Mouse (Mus musculus): ENCODE results near the gene Ddx58. TPM values are rescaled to one million over a fixed set of nuclear protein-coding genes. Genes with fewer than 3 reads are reported as not detected.

Gene Ddx58
- polyA plus RNA-seq, 1 experiment: 19.9 TPM

DNA sequence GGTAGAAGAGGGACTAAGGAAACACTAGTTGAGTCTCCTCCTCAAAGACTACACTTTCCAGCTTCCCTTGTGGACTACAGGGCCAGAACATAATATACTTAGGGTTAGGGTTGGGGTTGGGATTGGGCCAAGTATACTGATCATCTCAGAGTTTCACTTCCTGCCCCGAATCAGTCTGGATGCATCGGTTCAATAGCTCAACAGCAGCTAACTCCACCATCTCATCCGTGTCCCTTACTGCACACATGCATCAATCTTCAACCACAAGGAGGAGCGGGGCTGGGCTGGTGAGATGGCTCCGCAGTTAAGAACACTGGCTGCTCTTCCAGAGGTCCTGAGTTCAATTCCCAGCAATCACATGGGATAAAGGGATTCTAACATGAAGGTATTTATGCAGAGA is 11.4 kb upstream of the Ddx58 start:
- H3K36me3 ChIP-seq (ENCODE audit: control insufficient read depth, insufficient read depth, low read length): 0 out of 2 replicates have a peak, but pooled peaks cover 3% of the 10 kb centered on the region
- H3K27me3 ChIP-seq (ENCODE audit: control insufficient read depth, insufficient read depth, low read length): no peaks in the 10 kb centered on the region
- WGBS: 78% methylated on average over 5 of the region's 5 CpGs
- H3K4me3 ChIP-seq (ENCODE audit: low read depth, low read length): no peak overlapping the region
- H3K4me1 ChIP-seq (ENCODE audit: control insufficient read depth, insufficient read depth, insufficient read length, low read length): no peaks in the 10 kb centered on the region
- no peak overlapping the region for H3K27ac ChIP-seq (ENCODE audit: insufficient read depth, low read depth, low read length)
- TF ChIP-seq POLR2A (IDR thresholded peaks at IDR 0.05; ENCODE audit: low read depth, low read length) (no peak), CTCF (IDR thresholded peaks at IDR 0.05; ENCODE audit: extremely low read depth, insufficient read length, insufficient replicate concordance, low read depth, low read length) (no peak)

- H3K36me3 ChIP-seq (ENCODE audit: control insufficient read depth, insufficient read depth, low read length): no peaks in the 10 kb centered on the region
- H3K4me3 ChIP-seq (ENCODE audit: low read depth, low read length): no peak overlapping the region
- peaks cover 5% of the 10 kb centered on the region; the same call in 1 of the 2 replicates for H3K4me1 ChIP-seq (ENCODE audit: control insufficient read depth, insufficient read depth, insufficient read length, low read length)
- no peak overlapping the region for H3K27ac ChIP-seq (ENCODE audit: insufficient read depth, low read depth, low read length)
- no peaks in the 10 kb centered on the region for H3K27me3 ChIP-seq (ENCODE audit: control insufficient read depth, insufficient read depth, low read length)
- WGBS: 84% methylated on average over 8 of the region's 8 CpGs
- TF ChIP-seq POLR2A (IDR thresholded peaks at IDR 0.05; ENCODE audit: low read depth, low read length) (no peak), CTCF (IDR thresholded peaks at IDR 0.05; ENCODE audit: extremely low read depth, insufficient read length, insufficient replicate concordance, low read depth, low read length) (no peak)
Measured at GRCm38 (mm10) chr4:40244035-40244434, 4.4 kb upstream of the Ddx58 start.

DNA sequence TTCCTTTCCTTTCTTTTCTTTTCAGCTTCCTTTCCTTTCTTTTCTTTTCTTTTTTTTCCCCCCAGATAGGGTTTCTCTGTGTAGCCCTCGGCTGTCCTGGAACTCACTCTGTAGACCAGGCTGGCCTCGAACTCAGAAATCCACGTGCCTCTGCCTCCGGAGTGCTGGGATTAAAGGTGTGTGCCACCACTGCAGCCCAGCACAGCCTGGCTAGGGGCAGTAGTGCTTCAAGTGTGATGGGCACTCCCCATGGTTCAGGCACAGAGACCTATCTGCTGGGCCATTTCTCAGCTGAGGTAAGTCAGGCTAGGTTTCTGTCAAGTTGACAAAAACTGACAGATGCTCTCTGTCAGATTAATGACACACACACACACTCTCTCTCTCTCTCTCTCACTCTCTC is 3.4 kb upstream of the Ddx58 start:
- WGBS: 87% methylated on average over 4 of the region's 4 CpGs

GRCm38 (mm10) chr4:40241928-40242327 is 2.3 kb upstream of the Ddx58 start:
- TF ChIP-seq CTCF (IDR thresholded peaks at IDR 0.05; ENCODE audit: extremely low read depth, insufficient read length, insufficient replicate concordance, low read depth, low read length) (no peak), POLR2A (IDR thresholded peaks at IDR 0.05; ENCODE audit: low read depth, low read length) (no peak)
- WGBS: 58% methylated on average over 6 of the region's 6 CpGs

More for the DNA sequence above, 3.4 kb upstream of the Ddx58 start:
- no peaks in the 10 kb centered on the region for H3K36me3 ChIP-seq (ENCODE audit: control insufficient read depth, insufficient read depth, low read length)
- peaks cover 5% of the 10 kb centered on the region; the same call in 1 of the 2 replicates for H3K4me1 ChIP-seq (ENCODE audit: control insufficient read depth, insufficient read depth, insufficient read length, low read length)
- H3K4me3 ChIP-seq (ENCODE audit: low read depth, low read length): no peak overlapping the region
- TF ChIP-seq POLR2A (IDR thresholded peaks at IDR 0.05; ENCODE audit: low read depth, low read length) (no peak), CTCF (IDR thresholded peaks at IDR 0.05; ENCODE audit: extremely low read depth, insufficient read length, insufficient replicate concordance, low read depth, low read length) (no peak)
- H3K27ac ChIP-seq (ENCODE audit: insufficient read depth, low read depth, low read length): no peak overlapping the region
- no peaks in the 10 kb centered on the region for H3K27me3 ChIP-seq (ENCODE audit: control insufficient read depth, insufficient read depth, low read length)

DNA sequence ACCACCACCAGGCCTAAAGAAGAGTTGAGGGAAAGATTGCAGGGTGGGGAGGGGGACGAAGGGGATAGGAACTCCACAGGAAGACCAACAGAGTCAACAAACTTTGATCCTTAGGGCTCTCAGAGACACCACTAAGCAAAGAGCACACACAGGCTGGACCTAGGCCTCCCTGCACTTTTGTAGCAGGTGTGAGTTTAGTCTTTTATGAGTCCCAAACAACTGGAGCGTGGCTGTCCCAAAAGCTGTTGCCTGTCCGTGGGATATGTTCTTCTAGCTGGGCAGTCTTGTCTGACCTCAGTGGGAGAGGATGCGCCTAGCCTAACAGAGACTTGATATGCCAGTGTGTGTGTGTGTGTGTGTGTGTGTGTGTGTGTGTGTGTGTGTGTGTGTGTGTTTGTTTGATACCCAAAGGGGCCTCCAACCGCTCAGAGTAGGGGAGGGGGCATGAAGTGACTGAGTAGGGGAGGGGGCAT is 680 bp upstream of the Ddx58 start:
- peak overlapping the region; percentile 57; the same call in 1 of the 2 replicates for H3K27ac ChIP-seq (ENCODE audit: insufficient read depth, low read depth, low read length)
- H3K36me3 ChIP-seq (ENCODE audit: control insufficient read depth, insufficient read depth, low read length): peaks cover 3% of the 10 kb centered on the region
- TF ChIP-seq POLR2A (IDR thresholded peaks at IDR 0.05; ENCODE audit: low read depth, low read length) (no peak), CTCF (IDR thresholded peaks at IDR 0.05; ENCODE audit: extremely low read depth, insufficient read length, insufficient replicate concordance, low read depth, low read length) (no peak)
- WGBS: 36% methylated on average over 5 of the region's 5 CpGs
- no peaks in the 10 kb centered on the region for H3K27me3 ChIP-seq (ENCODE audit: control insufficient read depth, insufficient read depth, low read length)
- peaks cover 5% of the 10 kb centered on the region; the same call in 1 of the 2 replicates for H3K4me1 ChIP-seq (ENCODE audit: control insufficient read depth, insufficient read depth, insufficient read length, low read length)
- H3K4me3 ChIP-seq (ENCODE audit: low read depth, low read length): peak overlapping the region; percentile 78

More at GRCm38 (mm10) chr4:40241928-40242327, 2.3 kb upstream of the Ddx58 start:
- peaks cover 5% of the 10 kb centered on the region; the same call in 1 of the 2 replicates for H3K4me1 ChIP-seq (ENCODE audit: control insufficient read depth, insufficient read depth, insufficient read length, low read length)
- H3K4me3 ChIP-seq (ENCODE audit: low read depth, low read length): no peak overlapping the region
- H3K27ac ChIP-seq (ENCODE audit: insufficient read depth, low read depth, low read length): no peak overlapping the region
- H3K27me3 ChIP-seq (ENCODE audit: control insufficient read depth, insufficient read depth, low read length): no peaks in the 10 kb centered on the region
- peaks cover 2% of the 10 kb centered on the region; the same call in 1 of the 2 replicates for H3K36me3 ChIP-seq (ENCODE audit: control insufficient read depth, insufficient read depth, low read length)

DNA sequence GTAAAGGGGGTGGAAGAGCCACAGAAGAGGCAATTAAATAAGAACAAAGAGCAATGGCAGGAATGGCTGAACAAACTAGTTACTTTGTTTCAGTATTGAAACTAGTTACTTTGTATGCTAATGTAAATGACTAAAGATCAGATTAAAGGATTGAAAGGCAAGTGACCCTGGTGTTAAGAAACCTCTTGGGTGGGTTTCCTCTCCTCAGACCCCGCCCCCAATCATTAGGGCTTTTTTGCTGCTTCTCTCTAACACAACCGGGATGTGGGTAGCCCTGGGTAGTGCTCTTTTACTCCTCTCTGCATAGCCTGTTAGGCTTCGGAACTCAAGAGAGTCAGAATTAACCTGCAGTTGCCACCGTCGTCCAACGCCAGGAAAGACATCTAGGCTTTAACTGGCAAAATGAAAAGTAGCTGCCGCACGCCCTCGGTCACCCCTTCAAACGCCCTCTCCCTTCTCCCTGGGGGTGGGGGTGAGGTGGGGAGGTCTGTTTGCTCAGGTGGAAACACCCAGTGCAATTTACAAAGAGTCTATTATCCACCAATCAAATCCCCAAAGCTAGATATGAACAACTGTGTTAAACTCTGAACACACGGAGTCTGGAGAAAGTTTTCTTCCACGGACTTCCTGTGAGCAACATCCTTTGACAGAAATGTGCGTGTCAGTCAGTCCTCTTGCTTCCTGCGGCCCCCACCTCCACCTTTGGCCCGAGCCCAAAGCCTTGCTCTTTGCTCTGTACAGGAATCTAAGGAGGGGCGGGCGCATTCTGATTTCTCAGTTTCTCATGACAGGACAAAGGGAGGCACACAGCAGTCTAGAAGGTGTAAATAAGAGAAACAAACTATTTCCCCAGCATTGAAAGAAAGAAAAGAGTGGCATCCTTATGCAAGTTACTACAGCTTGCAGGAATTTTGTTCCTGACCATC is 882 bp downstream of the Ddx58 start:
- Histone ChIP-seq H3K27ac (ENCODE audit: insufficient read depth, low read depth, low read length) (peak overlapping the region; percentile 85), H3K27me3 (ENCODE audit: control insufficient read depth, insufficient read depth, low read length) (no peaks in the 10 kb centered on the region), H3K4me3 (ENCODE audit: low read depth, low read length) (peak overlapping the region; percentile 78), H3K4me1 (ENCODE audit: control insufficient read depth, insufficient read depth, insufficient read length, low read length) (peaks cover 5% of the 10 kb centered on the region; the same call in 1 of the 2 replicates), H3K36me3 (ENCODE audit: control insufficient read depth, insufficient read depth, low read length) (peaks cover 15% of the 10 kb centered on the region)
- under 1% methylated on average over 17 of the region's 17 CpGs for WGBS
- TF ChIP-seq POLR2A (IDR thresholded peaks at IDR 0.05; ENCODE audit: low read depth, low read length) (0 out of 2 replicates have a peak, but pooled peaks have one; percentile 35), CTCF (IDR thresholded peaks at IDR 0.05; ENCODE audit: extremely low read depth, insufficient read length, insufficient replicate concordance, low read depth, low read length) (peak; percentile 10; the same call in 1 of the 2 replicates)

DNA sequence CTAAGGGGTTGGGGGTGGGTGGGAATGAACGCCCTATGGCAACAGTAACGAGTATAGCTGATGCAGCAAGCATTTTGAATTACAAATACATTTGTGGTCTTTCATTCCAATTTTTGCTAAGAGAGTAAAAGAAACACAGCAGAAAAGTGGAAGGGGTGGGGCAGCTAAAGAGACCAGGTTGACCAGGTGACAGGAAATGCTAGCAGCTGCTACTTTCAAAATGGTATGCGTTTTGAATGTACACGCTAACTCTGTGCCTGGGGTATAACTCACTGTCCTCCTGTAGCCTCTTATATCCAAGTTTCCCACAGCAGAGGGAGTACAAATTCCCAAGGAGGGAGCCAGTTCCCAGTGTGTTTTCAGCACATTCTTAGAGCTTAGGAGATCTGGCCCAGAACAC is 2.8 kb downstream of the Ddx58 start:
- peak overlapping the region; percentile 15; the same call in 1 of the 2 replicates for H3K27ac ChIP-seq (ENCODE audit: insufficient read depth, low read depth, low read length)
- H3K4me1 ChIP-seq (ENCODE audit: control insufficient read depth, insufficient read depth, insufficient read length, low read length): peaks cover 5% of the 10 kb centered on the region; the same call in 1 of the 2 replicates
- TF ChIP-seq POLR2A (IDR thresholded peaks at IDR 0.05; ENCODE audit: low read depth, low read length) (no peak), CTCF (IDR thresholded peaks at IDR 0.05; ENCODE audit: extremely low read depth, insufficient read length, insufficient replicate concordance, low read depth, low read length) (no peak)
- H3K4me3 ChIP-seq (ENCODE audit: low read depth, low read length): no peak overlapping the region
- WGBS: 76% methylated on average over 4 of the region's 4 CpGs
- H3K36me3 ChIP-seq (ENCODE audit: control insufficient read depth, insufficient read depth, low read length): peaks cover 23% of the 10 kb centered on the region
- no peaks in the 10 kb centered on the region for H3K27me3 ChIP-seq (ENCODE audit: control insufficient read depth, insufficient read depth, low read length)

Data from small intestine, adult 2 months (tissue).